Mouse (Mus musculus) stomach, postnatal 0 days (tissue): ENCODE data around the gene Mfsd11. TPM values are rescaled to one million over a fixed set of nuclear protein-coding genes. Genes with fewer than 3 reads are reported as not detected.

Experiments
- ATAC-seq: fragments of 200-750 bp; cut with Nextera tagmentation; 2 replicates; pipeline ENCODE4 v1.8.0; 2017; ENCODE audit not compliant: low FRiP score, low TSS enrichment
- DNase-seq: peaks from one replicate; pipeline ENCODE4 v3.0.0-alpha.2; 2016; ENCODE audit warnings: low spot score
- H3K27ac ChIP-seq: fragments of 300-500 bp; sonication (generic); replicated peaks from 2 replicates; pipeline ENCODE4 v1.5.1; 2014; ENCODE audit warnings: mild to moderate bottlenecking, control low read depth
- H3K27me3 ChIP-seq: fragments of 300-500 bp; sonication (generic); 2 replicates; pipeline ENCODE4 v1.6.1; 2014; ENCODE audit warnings: low read length; ENCODE audit not compliant: control insufficient read depth, insufficient read depth
- H3K36me3 ChIP-seq: fragments of 300-500 bp; sonication (generic); 2 replicates; pipeline ENCODE4 v1.6.1; 2014; ENCODE audit warnings: low read length, mixed read lengths; ENCODE audit not compliant: control insufficient read depth, insufficient read depth
- H3K4me1 ChIP-seq: fragments of 300-500 bp; sonication (generic); replicated peaks from 2 replicates; pipeline ENCODE4 v1.6.1; 2014; ENCODE audit warnings: antibody characterized with exemption; ENCODE audit not compliant: control insufficient read depth, insufficient read depth
- H3K4me2 ChIP-seq: fragments of 300-500 bp; sonication (generic); replicated peaks from 2 replicates; pipeline ENCODE4 v1.6.1; 2014; ENCODE audit warnings: low read depth, mild to moderate bottlenecking, control low read depth, moderate library complexity
- H3K4me3 ChIP-seq: fragments of 300-500 bp; sonication (generic); 2 replicates; pipeline ENCODE4 v1.5.1; 2014; ENCODE audit warnings: low read depth, low read length, control low read depth
- H3K9ac ChIP-seq: fragments of 300-500 bp; sonication (generic); 2 replicates; pipeline ENCODE4 v1.6.1; 2014; ENCODE audit warnings: mild to moderate bottlenecking, low read length, control low read depth, mixed read lengths
- H3K9me3 ChIP-seq: fragments of 300-500 bp; sonication (generic); 2 replicates; pipeline ENCODE4 v1.6.1; 2016; ENCODE audit warnings: low read length; ENCODE audit not compliant: control insufficient read depth
- CTCF ChIP-seq: IDR thresholded peaks from 2 replicates; pipeline ENCODE4 v1.5.1; 2016; ENCODE audit warnings: antibody characterized with exemption, low read depth, mild to moderate bottlenecking, moderate library complexity
- EP300 ChIP-seq: optimal IDR thresholded peaks from 2 replicates; pipeline ENCODE3; 2016; ENCODE audit warnings: antibody characterized with exemption
- WGBS: fragments of 180-500 bp; shearing (Covaris S2); extraction: QIAGEN DNeasy Blood & Tissue Kit; methylation state at CpG from one replicate; pipeline ENCODE4 v1.1.7; 2014; 5-methylcytosine and 5-hydroxymethylcytosine counted together
- polyA plus RNA-seq: library from polyadenylated mRNA; unstranded; fragments of >200 nt; fragmentation: Nextera tagmentation; extraction: Ambion mirVana; gene quantifications from 2 replicates; pipeline ENCODE4 v1.2.1, GENCODE M21; 2015

Mfsd11 gene
- polyA plus RNA-seq, 1 experiment from 2014 or later: 31.5 TPM

GRCm38 (mm10) chr11:116918323-116919185, 66.3 kb downstream of the Mfsd11 start, which contains the start of gene Mgat5b:
TSS of gene Mgat5b (plus strand) at chr11:116918863.
- Histone ChIP-seq H3K27me3 (peaks cover 7% of the 10 kb centered on the region), H3K36me3 (no peaks in the 10 kb centered on the region), H3K4me3 (peak within 1 kb of the TSS; percentile 51), H3K9me3 (no peaks in the 10 kb centered on the region), H3K4me1 (no peaks in the 10 kb centered on the region; the same call in 1 of the 2 replicates), H3K4me2 (peak within 1 kb of the TSS; percentile 97), H3K27ac (no peak within 1 kb of the TSS), H3K9ac (peak within 1 kb of the TSS; percentile 43; the same call in 1 of the 2 replicates)
- 2% methylated on average over 46 of the region's 90 CpGs for WGBS
- ATAC-seq (peak; percentile 75), DNase-seq (peak; percentile 84)
- TF ChIP-seq EP300 (no peak), CTCF (peak; percentile 91)

- Histone ChIP-seq H3K4me2 (peak overlapping the region; percentile 97), H3K4me3 (peak overlapping the region; percentile 51), H3K9ac (no peak overlapping the region), H3K9me3 (no peaks in the 10 kb centered on the region), H3K4me1 (no peaks in the 10 kb centered on the region), H3K27me3 (peaks cover 7% of the 10 kb centered on the region), H3K27ac (no peak overlapping the region), H3K36me3 (no peaks in the 10 kb centered on the region)
- TF ChIP-seq EP300: no peak
- no peak for TF ChIP-seq CTCF
- no peak for DNase-seq
- ATAC-seq: no peak
- 3% methylated on average over 57 of the region's 58 CpGs for WGBS
These were observed 67.2 kb downstream of the Mfsd11 start for GRCm38 (mm10) chr11:116919186-116920020.

GRCm38 (mm10) chr11:116920746-116921145, 68.5 kb downstream of the Mfsd11 start:
- H3K36me3 ChIP-seq: no peaks in the 10 kb centered on the region
- WGBS: 10% methylated on average over 6 of the region's 6 CpGs
- H3K4me2 ChIP-seq: no peak overlapping the region
- DNase-seq (peak; percentile 45), ATAC-seq (no peak)
- no peak overlapping the region for H3K27ac ChIP-seq
- no peaks in the 10 kb centered on the region for H3K4me1 ChIP-seq
- no peak overlapping the region for H3K4me3 ChIP-seq
- H3K9ac ChIP-seq: no peak overlapping the region
- TF ChIP-seq EP300: no peak
- no peak for TF ChIP-seq CTCF
- H3K9me3 ChIP-seq: no peaks in the 10 kb centered on the region
- peaks cover 7% of the 10 kb centered on the region for H3K27me3 ChIP-seq

- ATAC-seq: no peak
These were observed 69.8 kb downstream of the Mfsd11 start for GRCm38 (mm10) chr11:116922058-116922457.

More at GRCm38 (mm10) chr11:116922058-116922457, 69.8 kb downstream of the Mfsd11 start:
- Histone ChIP-seq H3K4me3 (no peak overlapping the region), H3K27me3 (peaks cover 7% of the 10 kb centered on the region), H3K4me2 (no peak overlapping the region), H3K27ac (no peak overlapping the region), H3K4me1 (no peaks in the 10 kb centered on the region), H3K36me3 (no peaks in the 10 kb centered on the region), H3K9ac (no peak overlapping the region), H3K9me3 (no peaks in the 10 kb centered on the region)
- 46% methylated on average over 7 of the region's 7 CpGs for WGBS
- TF ChIP-seq CTCF (no peak), EP300 (no peak)
- no peak for DNase-seq

Other genes with a start within 250 kb of the Mfsd11 start
- 5.7 and 6.1 TPM in 2 replicates for gene Rhbdf2, start 225.4 kb upstream of the Mfsd11 start, polyA plus RNA-seq
- gene Prcd, start 198.9 kb upstream of the Mfsd11 start, polyA plus RNA-seq: 2.6 and 2.7 TPM in 2 replicates
- 22.1 and 22.2 TPM in 2 replicates for gene Cygb, start 198.1 kb upstream of the Mfsd11 start, polyA plus RNA-seq
- not detected in 2 replicates for gene St6galnac1, start 76.9 kb upstream of the Mfsd11 start, polyA plus RNA-seq
- gene Mxra7, start 24.4 kb upstream of the Mfsd11 start, polyA plus RNA-seq: 15.9 and 18.4 TPM in 2 replicates
- gene Mettl23, start 9.2 kb upstream of the Mfsd11 start, polyA plus RNA-seq: 40.6 and 44.5 TPM in 2 replicates
- gene Jmjd6, start 9.0 kb upstream of the Mfsd11 start, polyA plus RNA-seq: 31.8 and 33.2 TPM in 2 replicates
- 403 and 419 TPM in 2 replicates for gene Srsf2, start 654 bp downstream of the Mfsd11 start, polyA plus RNA-seq
- 0.30 and 0.57 TPM in 2 replicates for gene Mgat5b, start 66.4 kb downstream of the Mfsd11 start, polyA plus RNA-seq